Mouse (Mus musculus) cortical plate, adult 2 months (tissue): ENCODE data around the gene Eif2b3. TPM values are rescaled to one million over a fixed set of nuclear protein-coding genes. Genes with fewer than 3 reads are reported as not detected.

ENCODE experiments used
- H3K27ac ChIP-seq: fragments of 200-500 bp; 2 replicates; pipeline ENCODE4 v1.5.1; 2012; ENCODE audit warnings: low read length, control low read depth, inconsistent platforms; ENCODE audit not compliant: insufficient read depth
- H3K4me1 ChIP-seq: fragments of 200-500 bp; 2 replicates; pipeline ENCODE4 v1.6.1; 2011; ENCODE audit warnings: low read length; ENCODE audit not compliant: control insufficient read depth, insufficient read depth
- H3K4me3 ChIP-seq: fragments of 200-500 bp; 2 replicates; pipeline ENCODE4 v1.5.1; 2011; ENCODE audit warnings: mild to moderate bottlenecking, low read length, control low read depth; ENCODE audit not compliant: insufficient read depth
- CTCF ChIP-seq: fragments of 200-500 bp; IDR thresholded peaks from 2 replicates; pipeline ENCODE4 v1.5.1; 2011; ENCODE audit warnings: mild to moderate bottlenecking, control low read depth, low read length; ENCODE audit not compliant: insufficient read depth; ENCODE audit errors: extremely low read depth
- POLR2A ChIP-seq: fragments of 200-500 bp; IDR thresholded peaks from 2 replicates; pipeline ENCODE4 v1.6.1; 2011; ENCODE audit warnings: mild to moderate bottlenecking, low read length, control low read depth; ENCODE audit not compliant: insufficient read depth; ENCODE audit errors: extremely low read depth
- polyA plus RNA-seq: library from polyadenylated mRNA; depleted of rRNA; stranded (reverse); fragments of >200 nt; gene quantifications from 2 replicates; pipeline ENCODE4 v1.2.3, GENCODE M21; 2012; rRNA removed

The Eif2b3 gene
- polyA plus RNA-seq, 1 experiment, result 19.0 TPM

- TF ChIP-seq CTCF (0 out of 2 replicates have a peak, but pooled peaks have one; percentile 11), POLR2A (peak; percentile 95)
- Histone ChIP-seq H3K4me1 (peaks cover 6% of the 10 kb centered on the region), H3K27ac (no peak within 1 kb of the TSS; the same call in 1 of the 2 replicates), H3K4me3 (peak within 1 kb of the TSS; percentile 89)
These were observed 114.8 kb downstream of the Eif2b3 start, which contains the start of gene Plk3 for GRCm38 (mm10) chr4:117133817-117134600. Gene Plk3, minus strand, starts transcription at chr4:117133963.

- TF ChIP-seq CTCF, result no peak
- no peak for TF ChIP-seq POLR2A
- Histone ChIP-seq H3K27ac (no peak overlapping the region), H3K4me1 (peaks cover 6% of the 10 kb centered on the region), H3K4me3 (no peak overlapping the region; the same call in 1 of the 2 replicates)
These were observed 115.4 kb downstream of the Eif2b3 start for GRCm38 (mm10) chr4:117134601-117134995.

- H3K4me3 ChIP-seq, result no peak overlapping the region
- TF ChIP-seq POLR2A, result no peak
- no peak for TF ChIP-seq CTCF
- no peak overlapping the region for H3K27ac ChIP-seq
- H3K4me1 ChIP-seq, result peaks cover 6% of the 10 kb centered on the region
These were observed 116.8 kb downstream of the Eif2b3 start for GRCm38 (mm10) chr4:117136034-117136433.

Other genes starting within 250 kb of the Eif2b3 start
- 21.6 and 22.2 TPM in 2 replicates for gene Toe1, start 211.8 kb upstream of the Eif2b3 start, polyA plus RNA-seq
- 5.7 and 5.9 TPM in 2 replicates for gene Mutyh, start 211.7 kb upstream of the Eif2b3 start, polyA plus RNA-seq
- 1.4 and 1.9 TPM in 2 replicates for gene Hpdl, start 197.7 kb upstream of the Eif2b3 start, polyA plus RNA-seq
- 6.0 and 6.3 TPM in 2 replicates for gene Zswim5, start 142.0 kb upstream of the Eif2b3 start, polyA plus RNA-seq
- gene Urod, start 25.0 kb upstream of the Eif2b3 start, polyA plus RNA-seq, result 68.1 and 73.8 TPM in 2 replicates
- gene Hectd3, start 24.1 kb upstream of the Eif2b3 start, polyA plus RNA-seq, result 44.6 and 50.1 TPM in 2 replicates
- 1.5 and 1.8 TPM in 2 replicates for gene Ptch2, start 76.7 kb downstream of the Eif2b3 start, polyA plus RNA-seq
- 14.6 and 14.9 TPM in 2 replicates for gene Btbd19, start 106.3 kb downstream of the Eif2b3 start, polyA plus RNA-seq
- gene Tctex1d4, start 107.4 kb downstream of the Eif2b3 start, polyA plus RNA-seq, result 0.68 and 1.8 TPM in 2 replicates
- gene Plk3, start 114.6 kb downstream of the Eif2b3 start, polyA plus RNA-seq, result 16.0 and 19.5 TPM in 2 replicates
- 499 and 554 TPM in 2 replicates for gene Rps8, start 136.8 kb downstream of the Eif2b3 start, polyA plus RNA-seq
- 0.40 and 0.54 TPM in 2 replicates for gene Kif2c, start 163.2 kb downstream of the Eif2b3 start, polyA plus RNA-seq
- gene Tmem53, start 232.5 kb downstream of the Eif2b3 start, polyA plus RNA-seq, result 4.8 and 6.1 TPM in 2 replicates
- gene Armh1, start 232.7 kb downstream of the Eif2b3 start, polyA plus RNA-seq, result 0.38 and 0.67 TPM in 2 replicates